Mouse (Mus musculus): Measurements from ENCODE around the gene Golgb1.

- TF ChIP-seq EP300 (IDR thresholded peaks at IDR 0.05; ENCODE audit: low read depth): no peak
- TF ChIP-seq CTCF (IDR thresholded peaks at IDR 0.05; ENCODE audit: low read depth): no peak
Measured at GRCm38 (mm10) chr16:36927495-36928105, 52.7 kb downstream of the Golgb1 start.

Data from heart, postnatal 0 days (tissue).